Mouse (Mus musculus): ENCODE results near the gene Csrp2.

Csrp2 gene

DNA sequence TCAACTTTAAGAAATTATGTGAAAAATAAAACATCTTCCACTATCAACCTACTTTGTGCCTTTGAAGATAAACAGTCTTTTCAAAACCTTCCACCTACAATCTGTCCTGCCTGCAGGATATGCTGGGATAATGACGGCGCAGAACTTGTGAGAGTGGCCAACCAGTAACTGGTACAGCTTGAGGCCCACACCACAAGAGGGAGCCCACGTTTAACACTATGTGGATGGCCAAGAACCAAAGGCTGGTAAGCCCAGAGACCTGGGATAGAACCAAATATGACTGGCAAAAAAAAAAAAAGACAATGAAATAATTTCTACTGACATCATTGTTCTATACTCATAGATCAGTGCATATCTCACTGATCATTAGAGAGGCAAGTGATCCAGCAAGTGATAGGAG lies 54.9 kb downstream of the Csrp2 start:
- DNase-seq, result peak; percentile 69

DNA sequence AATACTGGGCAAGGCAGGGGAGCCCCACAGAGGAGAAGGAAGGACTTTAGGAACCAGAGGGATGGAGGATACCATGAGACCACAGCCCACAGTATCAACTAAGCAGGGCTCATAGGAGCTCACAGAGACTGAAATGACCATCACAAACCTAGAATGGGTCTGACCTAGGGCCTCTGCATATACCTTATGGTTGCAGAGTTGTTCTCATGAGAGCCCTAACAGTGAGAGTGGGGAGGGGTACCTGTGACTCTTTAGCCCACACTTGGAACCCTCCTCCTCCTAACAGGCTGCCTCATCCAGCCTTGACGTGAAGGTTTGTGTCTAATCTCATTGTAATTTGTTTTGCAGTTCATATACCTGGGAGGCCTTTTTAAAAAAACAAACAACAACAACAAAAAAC lies 55.3 kb downstream of the Csrp2 start:
- no peak for DNase-seq

DNA sequence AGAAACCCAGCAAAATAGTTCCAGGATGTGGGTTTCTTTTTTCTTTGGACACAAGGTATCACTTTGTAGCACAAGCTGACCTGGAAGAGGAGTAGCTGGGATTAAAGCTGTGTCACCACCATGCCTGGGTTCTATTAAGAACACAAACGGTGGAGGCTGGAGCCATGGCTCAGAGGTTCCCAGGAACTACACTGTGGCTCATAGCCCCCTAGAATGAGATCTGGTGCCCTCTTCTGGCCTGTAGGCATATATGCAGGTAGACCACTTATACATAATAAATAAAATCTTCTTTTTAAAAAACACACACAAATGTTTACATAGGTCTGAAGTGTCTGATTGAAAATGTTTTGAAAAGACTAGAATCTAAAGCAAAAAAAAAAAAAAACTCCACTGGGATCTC lies 56.5 kb downstream of the Csrp2 start:
- DNase-seq, result peak; percentile 30

DNA sequence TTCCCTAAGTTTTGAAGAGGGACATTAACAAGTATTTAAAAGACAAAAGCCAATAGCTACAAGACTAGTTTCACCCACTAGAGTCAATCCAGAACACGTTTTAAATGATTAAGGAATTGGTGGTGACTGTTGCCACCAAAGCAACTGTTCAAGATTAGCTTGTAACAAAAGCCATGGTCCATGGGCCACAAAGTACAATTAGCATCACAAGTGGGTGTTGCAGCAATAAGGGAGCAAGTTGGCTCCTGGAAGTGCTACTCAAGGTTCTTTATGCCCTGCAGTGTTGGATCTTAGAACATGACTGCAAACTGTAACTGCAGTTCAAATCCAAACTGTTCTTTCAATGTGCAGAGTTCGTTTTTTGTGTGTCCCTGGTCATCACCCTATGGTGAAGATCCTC lies 57.8 kb downstream of the Csrp2 start:
- no peak for DNase-seq

DNA sequence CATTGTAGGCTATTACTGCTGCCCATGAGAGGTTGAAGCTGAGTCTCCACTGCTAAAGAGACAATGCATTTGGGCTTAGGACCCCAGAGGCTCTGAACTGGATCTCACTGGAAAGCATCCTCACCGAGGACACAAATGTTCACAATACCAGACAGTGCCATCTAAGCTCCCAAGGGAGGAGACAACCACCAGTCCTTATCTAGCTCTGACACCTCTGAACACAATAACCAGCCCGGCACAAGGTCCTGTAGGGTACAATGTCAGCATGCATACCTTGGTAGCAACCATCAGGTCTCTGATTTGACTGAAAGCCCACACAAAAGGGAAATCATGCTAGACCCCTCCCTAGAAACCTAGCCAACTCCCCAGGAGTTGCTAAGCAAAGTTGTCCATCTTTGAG lies 59.8 kb downstream of the Csrp2 start:
- DNase-seq, result no peak

DNA sequence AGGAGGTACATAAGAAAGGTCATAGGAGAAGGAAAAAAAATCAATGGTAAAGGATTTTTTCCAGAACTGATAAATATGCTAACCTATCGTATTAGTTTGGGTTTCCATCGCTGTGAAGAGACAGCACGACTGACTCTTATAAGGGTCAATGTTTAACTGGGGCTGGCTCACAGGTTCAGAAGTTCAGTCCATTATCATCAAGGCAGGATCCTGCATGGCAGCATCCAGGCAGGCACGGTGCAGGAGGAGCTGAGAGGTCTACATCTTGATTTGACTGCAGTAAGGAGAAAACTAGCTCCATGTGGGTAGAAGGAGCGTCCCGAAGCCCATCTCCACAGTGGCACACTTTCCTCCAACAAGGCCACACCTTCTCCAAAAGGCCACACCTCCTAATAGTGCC lies 60.9 kb downstream of the Csrp2 start:
- DNase-seq, result peak; percentile 67

DNA sequence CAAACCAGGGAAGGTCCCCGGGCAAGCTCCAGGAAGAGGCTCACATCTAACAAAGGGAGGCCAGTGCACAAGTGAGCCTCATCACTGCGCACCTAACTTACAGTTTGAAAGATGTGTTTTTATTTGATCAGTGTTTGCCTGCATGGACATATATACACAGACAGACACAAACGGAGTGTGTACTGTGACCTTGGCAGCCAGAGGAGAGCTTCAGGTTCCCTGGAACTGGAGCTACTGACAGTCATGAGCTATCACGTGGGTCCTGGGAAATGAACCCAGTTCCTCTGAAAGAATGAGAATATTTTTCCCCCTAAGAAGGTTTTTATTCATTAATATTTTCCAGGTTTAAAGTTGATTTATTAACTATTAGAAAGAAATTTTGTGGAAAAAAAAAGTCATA lies 63.2 kb downstream of the Csrp2 start:
- DNase-seq, result peak; percentile 76

DNA sequence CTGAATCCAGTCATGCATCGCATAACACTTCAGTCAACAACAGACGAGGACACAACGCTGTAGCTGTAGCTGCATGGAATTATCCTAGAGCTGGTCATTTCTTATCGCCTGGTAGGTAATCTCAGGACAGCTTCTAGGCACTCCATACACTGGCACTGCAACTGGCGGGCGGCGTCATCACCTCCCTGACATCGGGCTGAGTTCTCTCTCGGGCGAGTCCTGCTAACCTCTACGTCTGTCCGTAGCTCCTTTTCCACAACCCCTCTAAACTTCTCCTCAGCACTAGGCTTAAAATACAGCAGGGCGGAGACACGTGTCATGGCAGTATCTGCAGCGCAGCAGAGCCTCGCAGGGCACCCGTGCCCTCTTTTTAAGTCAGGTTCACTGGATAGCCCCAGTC lies 67.1 kb downstream of the Csrp2 start:
- peak; percentile 31 for DNase-seq
